Mouse (Mus musculus) small intestine, adult 2 months (tissue): ENCODE measurements around the gene Asb8. TPM values are rescaled to one million over a fixed set of nuclear protein-coding genes. Genes with fewer than 3 reads are reported as not detected.

ENCODE experiments used
- H3K27ac ChIP-seq: fragments of 200-500 bp; 2 replicates; pipeline ENCODE4 v1.5.1; 2012; ENCODE audit warnings: low read depth, low read length, control low read depth, inconsistent platforms; ENCODE audit not compliant: insufficient read depth
- H3K27me3 ChIP-seq: fragments of 200-500 bp; 2 replicates; pipeline ENCODE4 v1.6.1; 2012; ENCODE audit warnings: mild to moderate bottlenecking, moderate library complexity, low read length, inconsistent platforms; ENCODE audit not compliant: control insufficient read depth, insufficient read depth
- H3K36me3 ChIP-seq: fragments of 200-500 bp; 2 replicates; pipeline ENCODE4 v1.6.1; 2012; ENCODE audit warnings: mild to moderate bottlenecking, low read length, control low read depth, inconsistent platforms; ENCODE audit not compliant: control insufficient read depth, insufficient read depth
- H3K4me1 ChIP-seq: fragments of 200-500 bp; 2 replicates; pipeline ENCODE4 v1.6.1; 2012; ENCODE audit warnings: low read length, inconsistent platforms, mixed read lengths; ENCODE audit not compliant: control insufficient read depth, insufficient read depth, insufficient read length
- H3K4me3 ChIP-seq: fragments of 200-500 bp; 2 replicates; pipeline ENCODE4 v1.5.1; 2012; ENCODE audit warnings: low read depth, mild to moderate bottlenecking, control low read depth, inconsistent platforms, low read length, moderate library complexity
- CTCF ChIP-seq: fragments of 200-500 bp; IDR thresholded peaks from 2 replicates; pipeline ENCODE4 v1.5.1; 2012; ENCODE audit warnings: low read depth, mild to moderate bottlenecking, control low read depth, inconsistent platforms, low read length, moderate library complexity, mixed read lengths; ENCODE audit not compliant: insufficient replicate concordance, insufficient read length; ENCODE audit errors: extremely low read depth
- POLR2A ChIP-seq: fragments of 200-500 bp; IDR thresholded peaks from 2 replicates; pipeline ENCODE4 v1.6.1; 2012; ENCODE audit warnings: low read depth, mild to moderate bottlenecking, control low read depth, inconsistent platforms, low read length, moderate library complexity
- WGBS: fragments of 180-500 bp; shearing (Covaris S2); methylation state at CpG from one replicate; pipeline ENCODE4 v1.1.7; 2018; 5-methylcytosine and 5-hydroxymethylcytosine counted together
- polyA plus RNA-seq: library from polyadenylated mRNA; depleted of rRNA; stranded (reverse); fragments of >200 nt; gene quantifications from 2 replicates; pipeline ENCODE4 v1.2.3, GENCODE M21; 2012

Gene Asb8
- polyA plus RNA-seq, 1 experiment: 27.3 TPM

GRCm38 (mm10) chr15:98120831-98121230 is 44.6 kb downstream of the Asb8 start:
- H3K4me3 ChIP-seq: no peak overlapping the region
- H3K4me1 ChIP-seq: no peaks in the 10 kb centered on the region
- TF ChIP-seq POLR2A (no peak), CTCF (no peak)
- H3K27me3 ChIP-seq: no peaks in the 10 kb centered on the region
- H3K27ac ChIP-seq: no peak overlapping the region
- peaks cover 8% of the 10 kb centered on the region for H3K36me3 ChIP-seq
- WGBS: 94% methylated on average over 20 of the region's 20 CpGs

- Histone ChIP-seq H3K4me3 (no peak overlapping the region), H3K4me1 (no peaks in the 10 kb centered on the region), H3K27ac (no peak overlapping the region), H3K27me3 (no peaks in the 10 kb centered on the region), H3K36me3 (peaks cover 8% of the 10 kb centered on the region)
- WGBS: 93% methylated on average over 12 of the region's 12 CpGs
- TF ChIP-seq POLR2A: no peak
- no peak for TF ChIP-seq CTCF
Observed at GRCm38 (mm10) chr15:98119363-98119762, 46.1 kb downstream of the Asb8 start.

GRCm38 (mm10) chr15:98116287-98116686 is 49.1 kb downstream of the Asb8 start:
- Histone ChIP-seq H3K27ac (no peak overlapping the region), H3K27me3 (no peaks in the 10 kb centered on the region), H3K4me3 (no peak overlapping the region), H3K36me3 (peaks cover 4% of the 10 kb centered on the region; the same call in 1 of the 2 replicates), H3K4me1 (peaks cover 4% of the 10 kb centered on the region)
- WGBS: 88% methylated on average over 5 of the region's 5 CpGs
- TF ChIP-seq CTCF: no peak
- TF ChIP-seq POLR2A: no peak

GRCm38 (mm10) chr15:98115779-98116163 is 49.7 kb downstream of the Asb8 start:
- peaks cover 3% of the 10 kb centered on the region; the same call in 1 of the 2 replicates for H3K36me3 ChIP-seq
- H3K27me3 ChIP-seq: no peaks in the 10 kb centered on the region
- peaks cover 4% of the 10 kb centered on the region for H3K4me1 ChIP-seq
- H3K27ac ChIP-seq: no peak overlapping the region
- no peak overlapping the region for H3K4me3 ChIP-seq
- 60% methylated on average over 9 of the region's 9 CpGs for WGBS
- TF ChIP-seq POLR2A: no peak
- TF ChIP-seq CTCF: no peak

- WGBS: 84% methylated on average over 10 of the region's 10 CpGs
Observed at GRCm38 (mm10) chr15:98114852-98115778, 50.3 kb downstream of the Asb8 start.

GRCm38 (mm10) chr15:98114098-98114851 is 51.1 kb downstream of the Asb8 start:
- Histone ChIP-seq H3K27me3 (no peaks in the 10 kb centered on the region), H3K4me1 (peaks cover 4% of the 10 kb centered on the region), H3K36me3 (0 out of 2 replicates have a peak, but pooled peaks cover 2% of the 10 kb centered on the region), H3K27ac (no peak overlapping the region), H3K4me3 (no peak overlapping the region)
- no peak for TF ChIP-seq POLR2A
- no peak for TF ChIP-seq CTCF
- 88% methylated on average over 10 of the region's 10 CpGs for WGBS

More at GRCm38 (mm10) chr15:98114852-98115778, 50.3 kb downstream of the Asb8 start:
- peaks cover 4% of the 10 kb centered on the region for H3K4me1 ChIP-seq
- no peak overlapping the region for H3K27ac ChIP-seq
- H3K4me3 ChIP-seq: no peak overlapping the region
- no peaks in the 10 kb centered on the region for H3K27me3 ChIP-seq
- TF ChIP-seq POLR2A (no peak), CTCF (no peak)
- 0 out of 2 replicates have a peak, but pooled peaks cover 2% of the 10 kb centered on the region for H3K36me3 ChIP-seq

- no peaks in the 10 kb centered on the region for H3K36me3 ChIP-seq
- TF ChIP-seq CTCF (no peak), POLR2A (no peak)
- WGBS: 42% methylated on average over 5 of the region's 5 CpGs
- peaks cover 21% of the 10 kb centered on the region for H3K4me1 ChIP-seq
- H3K27ac ChIP-seq: no peak overlapping the region
- no peak overlapping the region for H3K4me3 ChIP-seq
- H3K27me3 ChIP-seq: no peaks in the 10 kb centered on the region
Observed at GRCm38 (mm10) chr15:98111791-98112190, 53.6 kb downstream of the Asb8 start.
